Mouse (Mus musculus) spleen, postnatal 14 days (tissue): ENCODE data around the gene Ccr1l1.

Source experiments
- DNase-seq, 2 experiments: peaks; one replicate each; pipeline ENCODE4 v3.0.0; 2021 to 2022; ENCODE audit warnings: low spot score in 2 of 2

Ccr1l1 gene

GRCm38 (mm10) chr9:123960161-123960560, 18.0 kb downstream of the Ccr1l1 start:
- DNase-seq: no peak

GRCm38 (mm10) chr9:123957911-123958413, 20.2 kb downstream of the Ccr1l1 start:
- DNase-seq: no peak

- DNase-seq: no peak
These were observed 21.3 kb downstream of the Ccr1l1 start for GRCm38 (mm10) chr9:123956892-123957291.

GRCm38 (mm10) chr9:123953551-123953950, 24.7 kb downstream of the Ccr1l1 start:
- DNase-seq: no peak

- no peak for DNase-seq
These were observed 27.0 kb downstream of the Ccr1l1 start for GRCm38 (mm10) chr9:123951176-123951575.

GRCm38 (mm10) chr9:123949432-123949831, 28.8 kb downstream of the Ccr1l1 start:
- DNase-seq: no peak

GRCm38 (mm10) chr9:123947815-123948214, 30.4 kb downstream of the Ccr1l1 start:
- no peak for DNase-seq

- no peak for DNase-seq
These were observed 36.2 kb downstream of the Ccr1l1 start for GRCm38 (mm10) chr9:123942025-123942424.

- no peak for DNase-seq
These were observed 36.9 kb downstream of the Ccr1l1 start for GRCm38 (mm10) chr9:123941316-123941715.

- DNase-seq: no peak
These were observed 37.6 kb downstream of the Ccr1l1 start for GRCm38 (mm10) chr9:123940628-123941027.

- DNase-seq: no peak
These were observed 38.0 kb downstream of the Ccr1l1 start for GRCm38 (mm10) chr9:123940168-123940567.

- DNase-seq: no peak
These were observed 40.2 kb downstream of the Ccr1l1 start for GRCm38 (mm10) chr9:123937989-123938388.

- DNase-seq: no peak
These were observed 41.5 kb downstream of the Ccr1l1 start for GRCm38 (mm10) chr9:123936604-123937280.

- no peak for DNase-seq
These were observed 42.4 kb downstream of the Ccr1l1 start for GRCm38 (mm10) chr9:123935776-123936175.

- DNase-seq: no peak
These were observed 42.9 kb downstream of the Ccr1l1 start for GRCm38 (mm10) chr9:123935346-123935745.

- DNase-seq: no peak
These were observed 44.3 kb downstream of the Ccr1l1 start for GRCm38 (mm10) chr9:123933716-123934445.

- DNase-seq: no peak
These were observed 45.1 kb downstream of the Ccr1l1 start for GRCm38 (mm10) chr9:123932911-123933675.

- no peak for DNase-seq
These were observed 46.2 kb downstream of the Ccr1l1 start for GRCm38 (mm10) chr9:123931761-123932700.

GRCm38 (mm10) chr9:123930926-123931325, 47.3 kb downstream of the Ccr1l1 start:
- no peak for DNase-seq

- DNase-seq: no peak
These were observed 47.7 kb downstream of the Ccr1l1 start for GRCm38 (mm10) chr9:123930476-123930875.

- no peak for DNase-seq
These were observed 48.3 kb downstream of the Ccr1l1 start for GRCm38 (mm10) chr9:123929936-123930335.
